Mouse (Mus musculus) MEL (cell line): ENCODE measurements around the gene Rin2. TPM values are rescaled to one million over a fixed set of nuclear protein-coding genes. Genes with fewer than 3 reads are reported as not detected.

ENCODE experiments used
- DNase-seq: peaks from one replicate; pipeline ENCODE4 v3.0.0; 2011; ENCODE audit warnings: low read depth, low spot score
- H3K27ac ChIP-seq: 2 replicates; pipeline ENCODE4 v1.5.1; 2012; ENCODE audit warnings: low read depth, mild to moderate bottlenecking, control low read depth, low read length, moderate library complexity; ENCODE audit not compliant: control insufficient read depth
- H3K27me3 ChIP-seq, 2 experiments: fragments of 150-350 bp in 1 of 2; sonication (generic) in 1 of 2; 2 replicates each; pipeline ENCODE4 v1.6.1; 2012; ENCODE audit warnings: low read length in 2 of 2, mild to moderate bottlenecking in 2 of 2, improper control_type of control experiment in 1 of 2, moderate library complexity in 1 of 2; ENCODE audit not compliant: insufficient read depth in 2 of 2, control insufficient read depth in 1 of 2
- H3K36me3 ChIP-seq, 2 experiments: 2 replicates each; pipeline ENCODE4 v1.6.1; 2012 to 2014; ENCODE audit warnings: low read length in 2 of 2, improper control_type of control experiment in 1 of 2, inconsistent platforms in 1 of 2, mild to moderate bottlenecking in 1 of 2; ENCODE audit not compliant: insufficient read depth in 2 of 2, control insufficient read depth in 1 of 2
- H3K4me1 ChIP-seq, 2 experiments: fragments of 150-350 bp in 1 of 2; sonication (generic) in 1 of 2; 2 replicates each; pipeline ENCODE4 v1.6.1; 2012; ENCODE audit warnings: low read length in 2 of 2, improper control_type of control experiment in 1 of 2, mild to moderate bottlenecking in 1 of 2; ENCODE audit not compliant: insufficient read depth in 2 of 2, control insufficient read depth in 1 of 2
- H3K4me3 ChIP-seq, 2 experiments: fragments of 150-350 bp in 1 of 2; sonication (generic) in 1 of 2; 2 replicates each; pipeline ENCODE4 v1.5.1; 2012; ENCODE audit warnings: low read depth in 2 of 2, low read length in 2 of 2, mild to moderate bottlenecking in 2 of 2, moderate library complexity in 2 of 2, control low read depth in 1 of 2, improper control_type of control experiment in 1 of 2; ENCODE audit not compliant: control insufficient read depth in 1 of 2, insufficient read depth in 1 of 2
- H3K79me2 ChIP-seq: 2 replicates; pipeline ENCODE4 v1.6.1; 2012; ENCODE audit warnings: mild to moderate bottlenecking, low read length, moderate library complexity; ENCODE audit not compliant: control insufficient read depth, poor library complexity, insufficient read depth
- H3K9ac ChIP-seq: 2 replicates; pipeline ENCODE4 v1.6.1; 2012; ENCODE audit warnings: low read depth, mild to moderate bottlenecking, control low read depth, low read length, moderate library complexity; ENCODE audit not compliant: control insufficient read depth, poor library complexity, severe bottlenecking
- H3K9me3 ChIP-seq: fragments of 150-350 bp; sonication (generic); replicated peaks from 2 replicates; pipeline ENCODE4 v1.6.1; 2012; ENCODE audit warnings: mild to moderate bottlenecking, low read length, improper control_type of control experiment, moderate library complexity; ENCODE audit not compliant: insufficient read depth
- BHLHE40 ChIP-seq: IDR thresholded peaks from 2 replicates; pipeline ENCODE4 v1.6.1; 2012; ENCODE audit warnings: low read depth, mild to moderate bottlenecking, inconsistent platforms, low read length, improper control_type of control experiment, borderline replicate concordance
- CHD1 ChIP-seq: IDR thresholded peaks from 2 replicates; pipeline ENCODE4 v1.6.1; 2012; ENCODE audit warnings: low read depth, mild to moderate bottlenecking, inconsistent platforms, low read length, improper control_type of control experiment
- CHD2 ChIP-seq: IDR thresholded peaks from 2 replicates; pipeline ENCODE4 v1.6.1; 2011; ENCODE audit warnings: low read length, improper control_type of control experiment
- EP300 ChIP-seq, 2 experiments: IDR thresholded peaks; 2 replicates each; pipeline ENCODE4 v1.6.1; 2011; ENCODE audit warnings: improper control_type of control experiment in 2 of 2, low read length in 2 of 2, low read depth in 1 of 2, mild to moderate bottlenecking in 1 of 2
- JUND ChIP-seq: IDR thresholded peaks from 2 replicates; pipeline ENCODE4 v1.6.1; 2011; ENCODE audit warnings: low read depth, mild to moderate bottlenecking, improper control_type of control experiment, low read length
- MAX ChIP-seq: IDR thresholded peaks from 2 replicates; pipeline ENCODE4 v1.6.1; 2011; ENCODE audit warnings: low read length, improper control_type of control experiment
- MEF2A ChIP-seq: IDR thresholded peaks from 2 replicates; pipeline ENCODE4 v1.6.1; 2014; ENCODE audit warnings: low read depth, mild to moderate bottlenecking, inconsistent platforms, low read length, improper control_type of control experiment; ENCODE audit not compliant: poor library complexity, insufficient replicate concordance, severe bottlenecking; ENCODE audit errors: extremely low read depth
- MXI1 ChIP-seq: IDR thresholded peaks from 2 replicates; pipeline ENCODE4 v1.6.1; 2011; ENCODE audit warnings: mild to moderate bottlenecking, low read depth, low read length, improper control_type of control experiment
- MYC ChIP-seq: IDR thresholded peaks from 2 replicates; pipeline ENCODE4 v1.6.1; 2011; ENCODE audit warnings: low read depth, mild to moderate bottlenecking, low read length, improper control_type of control experiment, moderate library complexity
- NELFE ChIP-seq: IDR thresholded peaks from 2 replicates; pipeline ENCODE4 v1.6.1; 2011; ENCODE audit warnings: low read depth, low read length, improper control_type of control experiment
- POLR2AphosphoS5 ChIP-seq: IDR thresholded peaks from 2 replicates; pipeline ENCODE4 v1.6.1; 2012; ENCODE audit warnings: low read depth, borderline replicate concordance, mild to moderate bottlenecking, inconsistent platforms, low read length, moderate library complexity, mixed read lengths
- SMC3 ChIP-seq: IDR thresholded peaks from 2 replicates; pipeline ENCODE4 v1.6.1; 2011; ENCODE audit warnings: low read depth, low read length, improper control_type of control experiment
- TAL1 ChIP-seq: IDR thresholded peaks from 2 replicates; pipeline ENCODE4 v1.6.1; 2012; ENCODE audit warnings: mild to moderate bottlenecking, inconsistent platforms, low read length, moderate library complexity, mixed read lengths
- USF1 ChIP-seq: IDR thresholded peaks from 2 replicates; pipeline ENCODE4 v1.6.1; 2014; ENCODE audit warnings: low read depth, mild to moderate bottlenecking, inconsistent platforms, low read length, improper control_type of control experiment, moderate library complexity
- ZMIZ1 ChIP-seq: IDR thresholded peaks from 2 replicates; pipeline ENCODE4 v1.6.1; 2012; ENCODE audit warnings: low read depth, mild to moderate bottlenecking, inconsistent platforms, low read length, improper control_type of control experiment, moderate library complexity
- ZNF384 ChIP-seq: IDR thresholded peaks from 2 replicates; pipeline ENCODE4 v1.6.1; 2012; ENCODE audit warnings: low read depth, mild to moderate bottlenecking, inconsistent platforms, low read length, improper control_type of control experiment
- polyA plus RNA-seq, 2 experiments: library from polyadenylated mRNA; stranded (reverse) in 1 of 2; unstranded in 1 of 2; fragments of >175 nt in 1 of 2; fragments of >200 nt in 1 of 2; gene quantifications; 2 replicates each; pipeline versions ENCODE4 v1.2.1 to v1.2.4; 2012; ENCODE audit warnings: low replicate concordance in 2 of 2, low read depth in 1 of 2; ENCODE audit not compliant: insufficient read length in 2 of 2, insufficient read depth in 1 of 2, missing spikeins in 1 of 2
- total RNA-seq: library from RNA; depleted of rRNA; stranded (reverse); fragments of 300-350 nt; gene quantifications from 2 replicates; pipeline ENCODE4 v1.2.3, GENCODE M21; 2012

Rin2 gene
- total and polyA plus RNA-seq, 3 experiments: 0.01 TPM; not detected in 2

DNA sequence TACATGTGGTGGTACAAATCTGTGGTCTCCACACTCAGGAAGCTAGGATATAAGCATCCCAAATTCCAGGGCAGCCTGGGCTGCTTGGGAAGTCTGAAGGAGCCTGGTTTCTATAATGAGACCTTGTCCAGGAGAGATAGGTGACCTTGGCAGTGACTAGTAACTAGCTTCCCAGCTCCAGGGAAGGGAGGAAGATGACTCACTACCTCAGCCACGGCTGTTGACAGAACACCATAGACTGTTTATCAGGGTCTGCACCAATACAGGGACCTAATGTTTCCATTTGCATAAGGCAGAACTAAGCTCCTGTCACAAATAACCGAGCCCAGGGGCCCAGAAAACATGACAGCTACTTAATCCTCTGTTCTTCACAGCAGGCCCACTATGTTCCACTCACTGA, 132.3 kb downstream of the Rin2 start:
- Histone ChIP-seq H3K9ac (no peak overlapping the region), H3K79me2 (no peaks in the 10 kb centered on the region), H3K4me3 (no peak overlapping the region), H3K4me1 (no peaks in the 10 kb centered on the region), H3K36me3 (no peaks in the 10 kb centered on the region), H3K27ac (no peak overlapping the region), H3K9me3 (no peaks in the 10 kb centered on the region), H3K27me3 (no peaks in the 10 kb centered on the region)
- DNase-seq: no peak
- no peak for TF ChIP-seq EP300 (IDR thresholded peaks at IDR 0.05; ENCODE audit: low read depth in 1 of 2, low read length in 2 of 2)

DNA sequence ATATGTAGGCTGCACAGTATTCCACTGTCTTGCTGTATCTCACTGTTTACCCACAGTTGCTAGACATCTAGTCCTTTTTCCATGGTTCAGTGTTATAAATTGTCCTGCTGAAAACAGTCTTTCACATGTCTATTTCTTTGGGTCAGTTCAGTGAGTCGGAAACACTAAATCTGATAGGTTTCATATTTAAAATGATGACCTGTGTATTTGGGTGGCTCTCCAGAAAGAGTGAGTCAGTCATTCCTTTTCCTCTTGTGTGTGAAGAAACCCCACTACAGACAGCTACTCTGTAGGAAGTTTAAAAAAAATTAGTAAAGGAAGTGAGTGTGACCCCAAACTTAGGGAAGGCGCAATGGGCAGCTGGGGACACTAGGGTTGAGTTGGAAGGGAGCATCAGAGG, 133.2 kb downstream of the Rin2 start:
- Histone ChIP-seq H3K36me3 (no peaks in the 10 kb centered on the region), H3K4me1 (no peaks in the 10 kb centered on the region), H3K27ac (no peak overlapping the region), H3K9ac (no peak overlapping the region), H3K4me3 (no peak overlapping the region), H3K9me3 (no peaks in the 10 kb centered on the region), H3K79me2 (no peaks in the 10 kb centered on the region), H3K27me3 (no peaks in the 10 kb centered on the region)
- DNase-seq: no peak
- TF ChIP-seq BHLHE40 (no peak), MEF2A (no peak), MAX (no peak), MYC (no peak), USF1 (no peak), CHD2 (no peak), JUND (no peak), MXI1 (no peak), ZMIZ1 (no peak), NELFE (no peak), ZNF384 (no peak), SMC3 (no peak), POLR2AphosphoS5 (no peak)

DNA sequence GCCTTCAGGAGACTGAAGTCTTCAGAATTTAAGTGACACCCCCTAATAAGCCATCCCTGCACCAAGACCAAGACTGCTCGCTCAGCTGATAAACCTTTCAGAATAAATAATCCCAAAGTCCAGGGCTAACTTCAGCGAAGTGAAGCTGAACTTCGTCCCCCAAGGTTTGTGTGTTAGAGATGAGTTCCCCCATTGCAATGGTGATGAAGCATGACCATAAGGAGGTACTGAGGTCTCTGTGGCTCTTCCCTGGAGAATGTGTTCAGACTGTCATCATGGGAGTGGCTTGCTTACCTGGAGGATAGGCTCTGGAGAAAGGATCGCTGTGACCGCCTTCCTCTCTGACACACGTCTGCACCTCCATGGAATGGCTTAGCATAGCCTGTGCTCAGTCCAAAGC, 133.7 kb downstream of the Rin2 start:
- Histone ChIP-seq H3K9me3 (no peaks in the 10 kb centered on the region), H3K79me2 (no peaks in the 10 kb centered on the region), H3K27me3 (no peaks in the 10 kb centered on the region), H3K27ac (no peak overlapping the region), H3K4me3 (no peak overlapping the region), H3K4me1 (no peaks in the 10 kb centered on the region), H3K9ac (no peak overlapping the region)
- DNase-seq: no peak
- TF ChIP-seq TAL1: no peak
- TF ChIP-seq CHD1: no peak
- TF ChIP-seq, all 39 proteins: peak for 0
- no peaks in the 10 kb centered on the region for H3K36me3 ChIP-seq
